Mouse (Mus musculus): ENCODE measurements at regions not wholly inside any gene's neighbourhood (a gene's known extent, or its start where the extent isn't known, plus 50 kb on each side); places are given as distances from the start of the nearest gene placed in this dataset.

DNA sequence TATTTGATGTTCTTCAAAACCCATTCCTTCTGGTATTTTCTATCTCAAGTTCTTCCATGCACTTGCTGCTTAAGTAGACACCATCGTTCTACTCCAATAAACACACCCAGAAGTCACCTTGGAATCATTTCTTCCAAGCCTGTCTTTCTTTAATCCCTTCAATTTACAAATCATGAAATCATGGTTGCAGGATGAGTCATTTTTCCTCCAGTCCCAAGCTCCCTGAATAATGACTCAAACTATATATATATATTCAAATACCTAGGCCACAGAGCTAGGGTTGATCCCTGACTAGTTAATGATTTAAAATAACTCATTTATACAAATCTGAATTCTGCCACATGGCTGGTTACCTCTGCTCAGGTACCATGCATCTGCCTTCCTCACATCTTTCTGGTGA is 337.2 kb upstream of the Nr2f2 start:
- no peaks in the 10 kb centered on the region for H3K36me3 ChIP-seq (replicated peaks)
- no peak overlapping the region for H3K4me2 ChIP-seq
- H3K27me3 ChIP-seq = no peaks in the 10 kb centered on the region
- H3K4me3 ChIP-seq (replicated peaks) = no peak overlapping the region
- H3K4me1 ChIP-seq (replicated peaks) = no peaks in the 10 kb centered on the region
- no peak overlapping the region for H3K27ac ChIP-seq (replicated peaks)
- no peak for ATAC-seq (ENCODE audit: insufficient read depth)
- WGBS (ENCODE audit: insufficient replicate concordance) = 60% methylated on average over 1 of the region's 1 CpGs
- no peak overlapping the region for H3K9ac ChIP-seq
- no peaks in the 10 kb centered on the region for H3K9me3 ChIP-seq (replicated peaks)

- H3K27ac ChIP-seq (replicated peaks) = no peak overlapping the region
- WGBS (ENCODE audit: insufficient replicate concordance) = 59% methylated on average over 4 of the region's 4 CpGs
- no peak for ATAC-seq (ENCODE audit: insufficient read depth)
- no peak overlapping the region for H3K4me3 ChIP-seq (replicated peaks)
- no peaks in the 10 kb centered on the region for H3K36me3 ChIP-seq (replicated peaks)
- no peak overlapping the region for H3K9ac ChIP-seq
- H3K27me3 ChIP-seq = no peaks in the 10 kb centered on the region
- no peaks in the 10 kb centered on the region for H3K9me3 ChIP-seq (replicated peaks)
- H3K4me1 ChIP-seq (replicated peaks) = no peaks in the 10 kb centered on the region
- H3K4me2 ChIP-seq = no peak overlapping the region
Observed at GRCm38 (mm10) chr7:70700461-70700860, 333.9 kb upstream of the Nr2f2 start.

GRCm38 (mm10) chr7:70699391-70699790 is 332.9 kb upstream of the Nr2f2 start:
- Histone ChIP-seq H3K9me3 (replicated peaks) (no peaks in the 10 kb centered on the region), H3K9ac (no peak overlapping the region), H3K36me3 (replicated peaks) (no peaks in the 10 kb centered on the region), H3K4me1 (replicated peaks) (no peaks in the 10 kb centered on the region), H3K4me2 (no peak overlapping the region), H3K27ac (replicated peaks) (no peak overlapping the region), H3K4me3 (replicated peaks) (no peak overlapping the region), H3K27me3 (no peaks in the 10 kb centered on the region)
- WGBS (ENCODE audit: insufficient replicate concordance) = 49% methylated on average over 2 of the region's 2 CpGs
- ATAC-seq (ENCODE audit: insufficient read depth) = no peak

DNA sequence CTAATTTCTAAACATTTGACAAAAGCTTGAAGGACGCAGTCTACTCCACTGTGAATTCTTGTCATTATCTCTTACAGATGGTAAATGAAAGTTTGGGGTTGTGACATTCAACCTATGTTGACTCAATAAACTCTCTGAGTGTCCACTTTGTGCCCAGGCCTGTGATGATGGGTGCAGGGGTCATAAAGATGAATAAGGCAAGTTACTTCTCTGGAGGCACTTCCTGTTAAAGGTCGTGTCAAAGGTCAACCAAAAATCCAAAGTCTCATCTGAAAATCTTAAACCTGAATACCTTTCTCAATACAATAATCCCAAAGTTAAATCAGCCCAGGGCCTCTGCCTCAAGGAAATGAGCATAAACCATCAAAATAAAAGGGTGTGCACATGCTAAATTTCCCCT is 332.5 kb upstream of the Nr2f2 start:
- Histone ChIP-seq H3K4me3 (replicated peaks) (no peak overlapping the region), H3K27me3 (no peaks in the 10 kb centered on the region), H3K36me3 (replicated peaks) (no peaks in the 10 kb centered on the region), H3K27ac (replicated peaks) (no peak overlapping the region), H3K4me1 (replicated peaks) (no peaks in the 10 kb centered on the region), H3K9ac (no peak overlapping the region), H3K4me2 (no peak overlapping the region), H3K9me3 (replicated peaks) (no peaks in the 10 kb centered on the region)
- no peak for ATAC-seq (ENCODE audit: insufficient read depth)
- 48% methylated on average over 2 of the region's 2 CpGs for WGBS (ENCODE audit: insufficient replicate concordance)

DNA sequence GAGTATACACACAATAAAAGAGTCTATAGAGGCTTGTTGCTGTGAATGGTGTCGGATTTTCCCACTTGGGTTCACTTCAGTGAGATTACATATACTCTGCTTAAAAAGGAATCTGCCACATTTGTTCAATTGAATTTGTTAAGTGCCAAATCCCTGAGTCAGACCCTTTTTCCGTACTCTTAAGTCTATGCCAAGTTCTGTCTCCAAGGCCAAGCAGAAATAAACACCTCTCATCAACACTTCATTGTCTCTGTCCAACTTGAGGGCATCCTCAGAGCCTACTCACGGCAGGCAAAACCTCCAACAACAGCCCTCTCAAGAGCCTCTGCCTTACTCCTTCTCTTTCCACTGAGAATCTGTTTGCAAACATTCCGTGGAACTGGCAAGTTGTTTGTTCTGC is 325.6 kb upstream of the Nr2f2 start:
- 52% methylated on average over 4 of the region's 4 CpGs for WGBS (ENCODE audit: insufficient replicate concordance)
- no peaks in the 10 kb centered on the region for H3K4me1 ChIP-seq (replicated peaks)
- H3K36me3 ChIP-seq (replicated peaks) = no peaks in the 10 kb centered on the region
- H3K9ac ChIP-seq = no peak overlapping the region
- no peaks in the 10 kb centered on the region for H3K9me3 ChIP-seq (replicated peaks)
- no peak for ATAC-seq (ENCODE audit: insufficient read depth)
- H3K27me3 ChIP-seq = no peaks in the 10 kb centered on the region
- H3K4me2 ChIP-seq = no peak overlapping the region
- H3K27ac ChIP-seq (replicated peaks) = no peak overlapping the region
- no peak overlapping the region for H3K4me3 ChIP-seq (replicated peaks)

- Histone ChIP-seq H3K4me3 (replicated peaks) (no peak overlapping the region), H3K4me1 (replicated peaks) (no peaks in the 10 kb centered on the region), H3K9me3 (replicated peaks) (no peaks in the 10 kb centered on the region), H3K27ac (replicated peaks) (no peak overlapping the region), H3K9ac (no peak overlapping the region), H3K27me3 (no peaks in the 10 kb centered on the region), H3K36me3 (replicated peaks) (no peaks in the 10 kb centered on the region), H3K4me2 (no peak overlapping the region)
- 47% methylated on average over 7 of the region's 7 CpGs for WGBS (ENCODE audit: insufficient replicate concordance)
- ATAC-seq (ENCODE audit: insufficient read depth) = no peak
Observed at GRCm38 (mm10) chr7:70690845-70691244, 324.3 kb upstream of the Nr2f2 start.

- Histone ChIP-seq H3K9ac (no peak overlapping the region), H3K36me3 (replicated peaks) (no peaks in the 10 kb centered on the region), H3K4me3 (replicated peaks) (no peak overlapping the region), H3K27me3 (no peaks in the 10 kb centered on the region), H3K27ac (replicated peaks) (no peak overlapping the region), H3K4me1 (replicated peaks) (no peaks in the 10 kb centered on the region), H3K9me3 (replicated peaks) (no peaks in the 10 kb centered on the region), H3K4me2 (no peak overlapping the region)
- no peak for ATAC-seq (ENCODE audit: insufficient read depth)
- 44% methylated on average over 2 of the region's 2 CpGs for WGBS (ENCODE audit: insufficient replicate concordance)
Observed at GRCm38 (mm10) chr7:70669065-70669464, 302.5 kb upstream of the Nr2f2 start.

DNA sequence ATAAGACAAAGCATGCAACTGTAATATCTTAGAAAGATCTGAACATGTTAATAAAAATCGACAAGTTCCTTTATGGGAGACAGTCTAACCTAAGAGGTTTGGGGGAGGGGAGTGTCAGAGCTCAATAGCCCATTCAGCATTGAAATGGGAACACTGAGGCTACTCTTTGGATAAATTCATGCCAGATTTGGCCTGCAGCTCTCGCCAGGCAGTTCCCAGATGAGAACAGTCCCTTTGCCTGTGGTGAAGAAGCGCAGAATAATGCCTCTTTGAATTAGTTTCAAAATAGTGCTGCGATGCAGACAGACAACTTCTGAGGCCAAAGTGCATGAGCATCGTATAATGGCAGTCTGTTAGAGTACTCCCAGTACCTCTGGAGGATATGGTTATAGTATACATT is 293.6 kb upstream of the Nr2f2 start:
- no peaks in the 10 kb centered on the region for H3K9me3 ChIP-seq (replicated peaks)
- no peaks in the 10 kb centered on the region for H3K36me3 ChIP-seq (replicated peaks)
- H3K27ac ChIP-seq (replicated peaks) = no peak overlapping the region
- H3K4me3 ChIP-seq (replicated peaks) = no peak overlapping the region
- 62% methylated on average over 5 of the region's 5 CpGs for whole genome bisulfite sequencing (ENCODE audit: insufficient replicate concordance)
- ATAC-seq (ENCODE audit: insufficient read depth) = no peak
- H3K27me3 ChIP-seq = no peaks in the 10 kb centered on the region
- no peaks in the 10 kb centered on the region for H3K4me1 ChIP-seq (replicated peaks)
- no peak overlapping the region for H3K9ac ChIP-seq
- no peak overlapping the region for H3K4me2 ChIP-seq

- no peak for ATAC-seq (ENCODE audit: insufficient read depth)
- Histone ChIP-seq H3K9me3 (replicated peaks) (no peaks in the 10 kb centered on the region), H3K4me1 (replicated peaks) (no peaks in the 10 kb centered on the region), H3K4me3 (replicated peaks) (no peak overlapping the region), H3K27ac (replicated peaks) (no peak overlapping the region), H3K9ac (no peak overlapping the region), H3K36me3 (replicated peaks) (no peaks in the 10 kb centered on the region), H3K27me3 (no peaks in the 10 kb centered on the region), H3K4me2 (no peak overlapping the region)
- WGBS (ENCODE audit: insufficient replicate concordance) = 28% methylated on average over 8 of the region's 8 CpGs
Observed at GRCm38 (mm10) chr7:70649760-70650377, 283.3 kb upstream of the Nr2f2 start.

GRCm38 (mm10) chr7:70646801-70647200 is 280.3 kb upstream of the Nr2f2 start:
- no peak for ATAC-seq (ENCODE audit: insufficient read depth)
- Histone ChIP-seq H3K4me1 (replicated peaks) (no peaks in the 10 kb centered on the region), H3K9ac (no peak overlapping the region), H3K4me2 (no peak overlapping the region), H3K4me3 (replicated peaks) (no peak overlapping the region), H3K36me3 (replicated peaks) (no peaks in the 10 kb centered on the region), H3K27me3 (no peaks in the 10 kb centered on the region), H3K27ac (replicated peaks) (no peak overlapping the region), H3K9me3 (replicated peaks) (no peaks in the 10 kb centered on the region)
- WGBS (ENCODE audit: insufficient replicate concordance) = 63% methylated on average over 2 of the region's 2 CpGs

- Histone ChIP-seq H3K4me1 (replicated peaks) (no peaks in the 10 kb centered on the region), H3K36me3 (replicated peaks) (no peaks in the 10 kb centered on the region), H3K27ac (replicated peaks) (no peak overlapping the region), H3K4me2 (no peak overlapping the region), H3K27me3 (no peaks in the 10 kb centered on the region), H3K4me3 (replicated peaks) (no peak overlapping the region), H3K9me3 (replicated peaks) (no peaks in the 10 kb centered on the region), H3K9ac (no peak overlapping the region)
- no peak for ATAC-seq (ENCODE audit: insufficient read depth)
- 47% methylated on average over 9 of the region's 9 CpGs for WGBS (ENCODE audit: insufficient replicate concordance)
Observed at GRCm38 (mm10) chr7:70643694-70644301, 277.3 kb upstream of the Nr2f2 start.

DNA sequence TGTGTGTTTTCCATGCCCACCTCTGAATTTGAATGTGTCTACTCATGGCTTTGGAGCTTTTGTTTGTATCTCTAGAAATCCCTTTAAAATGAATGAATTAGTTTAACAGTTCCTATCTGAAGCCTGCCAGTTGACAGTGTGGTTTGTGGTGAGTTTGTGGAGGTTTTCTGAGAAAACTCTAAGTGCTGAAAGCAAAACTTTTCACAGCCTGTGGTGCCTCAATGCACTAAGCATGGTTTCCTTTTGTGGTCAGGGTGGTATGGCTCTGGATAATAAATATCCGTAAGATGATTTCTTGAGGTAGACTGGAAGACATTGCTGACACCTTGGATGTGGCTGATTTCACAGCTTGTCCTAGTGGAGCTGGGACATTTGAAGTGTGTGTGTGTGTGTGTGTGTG is 276.5 kb upstream of the Nr2f2 start:
- Histone ChIP-seq H3K4me2 (no peak overlapping the region), H3K27me3 (no peaks in the 10 kb centered on the region), H3K9ac (no peak overlapping the region), H3K9me3 (replicated peaks) (no peaks in the 10 kb centered on the region), H3K36me3 (replicated peaks) (no peaks in the 10 kb centered on the region), H3K4me3 (replicated peaks) (no peak overlapping the region), H3K27ac (replicated peaks) (no peak overlapping the region), H3K4me1 (replicated peaks) (no peaks in the 10 kb centered on the region)
- WGBS (ENCODE audit: insufficient replicate concordance) = 16% methylated on average over 1 of the region's 1 CpGs
- no peak for ATAC-seq (ENCODE audit: insufficient read depth)
